Mouse (Mus musculus) ZHBTc4 (cell line): ENCODE measurements around the gene Cep350.

ENCODE experiments used
- DNase-seq: peaks from one replicate; pipeline ENCODE4 v3.0.0-alpha.2; 2011; ENCODE audit warnings: low read depth, low spot score

Gene Cep350

GRCm38 (mm10) chr1:155973068-155973718 is at the start of gene Cep350:
Gene Cep350 (minus strand): TSS chr1:155973255.
- DNase-seq: peak; percentile 98

DNA sequence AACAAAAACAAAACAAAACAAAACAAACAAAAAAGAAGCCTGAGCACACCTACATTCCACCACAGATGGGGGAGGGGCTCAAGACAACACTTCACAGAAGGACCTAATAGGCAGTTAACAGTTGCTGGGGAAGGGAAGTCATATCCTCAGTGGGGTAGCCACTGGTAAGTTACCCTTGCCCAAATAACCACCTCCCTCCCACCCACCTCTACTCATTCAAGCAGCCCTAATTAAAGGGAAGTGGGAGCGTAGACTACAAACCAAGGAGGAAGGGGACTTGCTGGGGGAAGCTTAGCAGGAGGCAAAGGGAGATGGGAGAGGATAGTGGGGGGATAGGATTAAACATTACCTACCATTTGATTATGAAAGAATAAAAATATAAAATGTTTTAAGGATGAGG is 47.3 kb upstream of the Cep350 start:
- DNase-seq: no peak

DNA sequence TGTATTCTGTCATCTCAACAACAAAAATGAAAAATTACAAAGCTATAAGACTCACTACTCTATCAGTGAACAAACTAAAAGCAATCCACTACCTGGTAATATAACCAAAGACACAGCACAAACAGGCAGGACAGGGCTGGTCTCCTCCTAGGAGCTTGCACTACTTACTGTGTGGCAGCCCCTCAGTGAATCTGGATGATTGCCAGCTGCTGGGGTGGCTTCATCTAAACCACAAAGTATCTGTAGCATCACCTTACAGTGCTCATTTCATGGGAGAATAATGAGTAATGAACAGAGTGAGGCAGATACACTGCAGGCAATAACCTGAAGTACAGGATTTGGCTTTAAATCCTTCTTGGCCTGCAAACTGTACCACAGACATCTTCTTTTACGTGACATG is 46.7 kb upstream of the Cep350 start:
- no peak for DNase-seq

DNA sequence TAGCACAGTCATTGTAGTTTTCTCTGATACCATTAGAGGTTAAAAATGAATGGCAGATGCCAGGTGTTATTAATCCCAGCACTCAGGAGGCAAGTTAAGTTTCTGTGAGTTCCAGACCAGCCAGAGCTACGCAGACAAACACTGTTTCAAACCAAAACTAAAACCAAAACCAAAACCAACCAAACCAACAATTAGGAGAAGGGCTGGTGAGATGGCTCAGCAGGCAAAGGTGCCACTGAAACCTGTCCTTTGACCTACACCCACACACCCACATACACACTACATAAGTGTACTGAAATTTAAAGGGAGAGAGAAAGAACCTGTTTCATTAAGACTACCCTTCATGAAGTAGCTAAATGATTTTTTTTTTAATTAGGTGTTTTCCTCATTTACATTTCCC is 35.9 kb upstream of the Cep350 start:
- DNase-seq: no peak

GRCm38 (mm10) chr1:156005906-156006305 is 32.9 kb upstream of the Cep350 start:
- DNase-seq: no peak

DNA sequence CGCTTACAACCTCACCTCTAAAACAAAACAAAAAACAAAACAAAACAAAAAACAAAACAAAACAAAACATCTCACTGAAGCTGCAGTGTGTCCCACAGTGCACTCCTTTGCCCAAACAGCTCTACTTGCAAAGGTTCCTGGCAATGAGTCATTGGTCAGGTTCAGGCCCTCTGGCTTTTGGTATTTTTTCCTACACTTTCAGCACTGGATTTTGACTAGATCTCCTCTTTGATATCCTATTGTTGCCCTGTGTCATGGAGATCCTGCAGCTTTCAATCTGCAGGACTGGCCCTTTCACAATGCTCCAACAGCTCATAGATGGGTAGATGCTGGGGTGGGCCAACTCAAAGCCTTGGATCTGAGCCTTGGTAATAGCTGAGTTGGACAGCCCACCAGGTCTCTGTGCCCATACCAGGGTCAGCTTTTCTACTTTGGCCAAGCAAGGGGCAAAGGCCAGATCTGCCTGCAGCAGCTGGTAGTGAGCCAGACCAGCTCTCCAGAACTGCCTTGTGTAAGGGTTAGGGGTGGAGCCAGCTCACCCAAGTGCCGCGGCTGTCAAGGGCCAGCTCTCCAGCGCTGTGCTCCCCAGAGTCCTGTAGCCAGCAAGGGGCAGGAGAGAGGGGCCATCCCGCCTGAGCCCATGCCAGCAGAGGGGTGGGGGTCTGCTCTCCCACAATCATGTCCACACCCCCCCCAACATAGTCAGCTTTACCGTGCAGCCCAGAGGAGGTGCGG is 30.3 kb upstream of the Cep350 start:
- peak; percentile 36 for DNase-seq

- DNase-seq: no peak
Measured at GRCm38 (mm10) chr1:156002366-156002765, 29.3 kb upstream of the Cep350 start.

DNA sequence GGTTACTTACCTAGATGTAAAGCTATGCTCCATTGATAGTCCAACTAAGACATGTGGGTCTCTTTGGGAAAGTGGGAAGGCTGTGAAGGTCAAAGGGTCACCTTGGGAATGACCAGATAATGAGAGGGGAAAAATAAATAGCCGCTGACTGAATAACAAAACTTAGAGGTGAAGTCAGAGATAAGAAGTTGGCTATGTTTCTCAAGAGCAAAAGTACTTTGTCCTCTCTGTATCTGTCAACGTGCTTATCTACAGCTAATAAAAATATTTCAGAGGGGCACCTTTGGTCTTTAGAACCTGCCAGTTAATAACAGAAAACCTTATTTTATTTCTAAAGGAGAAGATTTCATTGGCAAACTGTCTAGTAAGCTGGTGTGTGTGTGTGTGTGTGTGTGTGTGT is 22.6 kb upstream of the Cep350 start:
- no peak for DNase-seq

GRCm38 (mm10) chr1:155994524-155994923 is 21.5 kb upstream of the Cep350 start:
- no peak for DNase-seq

- DNase-seq: no peak
Measured at GRCm38 (mm10) chr1:155990391-155990790, 17.3 kb upstream of the Cep350 start.

GRCm38 (mm10) chr1:155989387-155989786 is 16.3 kb upstream of the Cep350 start:
- DNase-seq: no peak

DNA sequence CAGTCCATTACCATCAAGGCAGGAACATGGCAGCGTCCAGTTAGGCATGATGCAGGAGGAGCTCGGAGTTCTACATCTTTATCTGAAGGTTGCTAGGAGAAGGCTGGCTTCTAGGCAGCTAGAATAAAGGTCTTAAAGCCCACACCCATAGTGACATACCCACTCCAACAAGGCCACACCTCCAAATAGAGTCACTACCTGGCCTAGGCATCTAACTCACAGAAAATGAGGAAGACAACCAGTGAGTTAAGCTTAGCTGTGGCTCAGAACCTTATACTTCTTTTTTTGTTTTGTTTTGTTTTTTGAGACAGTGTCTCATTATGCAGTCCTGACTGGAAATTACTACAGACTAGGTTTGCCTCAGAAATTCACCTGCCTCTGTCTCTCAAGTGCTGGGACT is 14.6 kb upstream of the Cep350 start:
- no peak for DNase-seq

- DNase-seq: no peak
Measured at GRCm38 (mm10) chr1:155974931-155975330, 1.9 kb upstream of the Cep350 start.

GRCm38 (mm10) chr1:155973719-155974379 is 794 bp upstream of the Cep350 start:
- no peak for DNase-seq

DNA sequence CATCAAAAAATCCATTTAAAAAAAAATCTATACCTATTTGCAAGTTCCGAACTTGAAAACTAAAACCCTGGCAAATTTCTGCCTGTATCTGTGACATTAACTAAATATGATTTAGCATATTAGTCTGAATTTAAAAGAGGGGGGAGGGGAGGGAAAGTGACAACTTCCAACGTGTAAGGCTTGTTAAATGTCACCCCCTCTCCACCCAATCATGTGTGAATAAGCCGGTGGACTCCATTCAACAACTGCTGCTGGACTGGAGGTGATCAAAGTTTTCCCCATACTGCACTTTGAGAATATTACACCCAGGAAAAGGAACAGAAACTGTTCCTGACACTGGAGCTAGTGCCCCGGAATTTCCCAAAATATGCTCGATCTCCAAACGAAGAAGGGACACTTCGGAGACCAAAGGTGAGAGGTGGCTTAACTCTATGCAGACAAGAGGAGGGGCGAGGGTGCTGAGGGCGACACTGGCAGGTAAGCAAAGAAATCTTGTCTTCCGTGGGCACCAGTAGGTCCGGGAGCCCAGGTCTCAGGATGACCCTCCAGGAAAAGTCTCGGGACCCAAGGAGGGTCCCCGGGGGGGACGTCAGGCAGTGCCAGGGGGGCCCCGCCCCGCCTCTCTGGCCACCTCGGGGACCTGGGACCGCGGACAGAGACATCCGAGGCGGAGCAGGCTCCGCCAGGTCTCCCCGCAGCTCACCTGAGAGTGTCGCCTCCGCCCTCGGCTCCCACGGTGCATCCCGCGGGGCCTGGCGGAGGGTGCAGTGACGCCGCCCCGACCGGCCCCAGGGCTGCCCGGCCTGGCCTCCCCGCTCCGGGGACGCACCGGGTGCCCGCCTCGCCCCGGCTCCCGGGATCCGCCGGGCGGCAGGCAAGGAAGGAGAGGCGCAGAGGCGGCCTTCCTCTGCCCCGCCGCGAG is 648 bp downstream of the Cep350 start:
- no peak for DNase-seq

GRCm38 (mm10) chr1:155949170-155949569 is 23.9 kb downstream of the Cep350 start:
- DNase-seq: no peak

DNA sequence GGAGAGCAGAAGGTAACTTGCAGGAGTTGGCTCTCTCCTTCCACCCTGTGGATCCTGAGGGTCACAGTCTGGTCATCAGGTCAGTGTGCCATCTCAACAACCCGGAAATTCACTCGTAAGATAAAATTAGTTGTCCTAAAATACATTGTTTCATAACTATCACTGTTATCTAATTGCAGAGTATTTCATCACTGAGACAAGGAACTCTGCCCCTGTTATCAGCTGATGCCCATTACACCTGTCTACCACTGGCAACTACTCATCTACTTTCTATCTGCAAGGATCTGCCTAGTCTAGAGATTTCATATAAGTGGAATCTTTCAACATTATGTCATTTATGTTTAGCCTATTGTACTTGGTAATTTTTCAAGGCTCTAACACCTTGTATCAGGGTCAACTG is 28.7 kb downstream of the Cep350 start:
- DNase-seq: no peak

GRCm38 (mm10) chr1:155937416-155937815 is 35.6 kb downstream of the Cep350 start:
- DNase-seq: no peak

DNA sequence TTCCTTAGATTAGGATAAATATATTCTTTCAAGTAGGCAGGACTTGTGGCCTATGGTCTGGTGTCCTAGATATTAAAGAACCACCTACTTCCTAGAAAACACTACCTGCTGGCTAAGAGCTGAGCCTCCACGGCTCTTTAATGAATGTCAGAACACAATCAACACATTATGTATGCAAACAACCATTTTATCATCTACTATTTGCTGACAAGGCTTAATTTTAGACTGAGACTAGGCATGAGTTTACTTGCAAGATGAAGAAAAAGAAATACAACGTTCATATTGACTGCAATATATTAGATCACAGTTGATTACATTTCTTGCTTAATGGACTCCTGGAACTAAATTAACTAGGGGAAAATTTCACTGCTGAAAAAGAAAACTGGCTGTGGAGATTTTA is 38.4 kb downstream of the Cep350 start:
- DNase-seq: no peak

GRCm38 (mm10) chr1:155903561-155903960 is 69.5 kb downstream of the Cep350 start:
- DNase-seq: no peak

DNA sequence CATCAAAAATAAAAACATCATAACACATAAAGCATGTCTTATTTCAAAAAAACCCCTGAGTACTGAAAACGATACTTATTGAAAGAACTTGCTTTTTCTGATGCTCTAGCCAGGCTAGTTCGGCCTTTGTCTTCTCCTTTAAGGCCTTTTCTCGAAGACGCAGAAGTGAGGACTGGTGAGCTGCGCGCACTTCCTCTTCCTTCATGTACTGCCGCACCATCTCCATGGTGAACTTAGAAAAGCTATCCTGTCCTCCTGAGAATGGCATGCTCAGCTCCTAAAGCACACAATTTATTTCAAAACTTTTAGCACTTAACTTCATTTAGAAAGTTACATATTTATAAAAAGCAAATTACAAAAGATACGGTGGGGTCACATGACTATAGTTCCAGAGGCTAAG is 71.7 kb downstream of the Cep350 start:
- no peak for DNase-seq

DNA sequence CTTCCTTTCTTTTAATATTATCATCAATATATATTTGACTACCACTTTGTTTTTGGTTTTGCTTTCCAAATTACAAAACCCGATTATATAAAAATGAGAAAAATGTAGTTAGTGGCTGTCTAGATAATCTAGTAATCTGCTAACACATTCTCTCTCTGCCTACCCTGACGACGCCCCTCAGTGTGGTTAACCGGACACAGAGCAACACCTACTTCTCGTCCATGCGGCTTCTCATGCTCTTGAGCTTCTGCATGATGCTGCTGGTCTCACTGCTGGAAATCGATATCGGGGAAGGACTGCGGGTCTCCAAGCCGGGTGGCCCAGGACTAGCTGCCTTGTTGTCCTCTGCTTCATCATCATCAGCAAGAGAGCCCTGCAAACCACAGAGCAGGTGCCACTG is 78.7 kb downstream of the Cep350 start:
- DNase-seq: no peak
